In genomic region chr7:16938117-16938791, GRCm38 (mm10) we compare ENCODE assay signal across 12 mouse cellular contexts. TPM values are rescaled to one million over a fixed set of nuclear protein-coding genes. Genes with fewer than 3 reads are reported as not detected.
A peak's percentile ranks its signal among the peaks of the same experiment; 100 is the strongest.
DNase-seq lines count a peak whose midpoint lies in the region; ATAC-seq lines count a peak whose summit lies in the region.
"Had no signal": no experiment of that assay in that cellular context is flagged by ENCODE, and none has a peak within 500 bp of the region (broad histone marks: within the 10 kb centered on the region; RNA-seq: fewer than 3 reads in every experiment).

No protein-coding gene starts in this region.

- no peaks in the 10 kb centered on the region for H3K36me3 ChIP-seq in neural tube, embryonic 15.5 days
- H3K36me3 ChIP-seq: G1E; heart, embryonic 13.5 days had no signal

- H3K4me3 ChIP-seq in neural tube, embryonic 15.5 days (replicated peaks) = no peak overlapping the region
- H3K4me3 ChIP-seq: heart, embryonic 13.5 days had no signal

- DNase-seq in adrenal gland, postnatal 10 days = peak; percentile 12
- DNase-seq in adrenal gland, postnatal 36 days = no peak
- DNase-seq in right cerebral cortex, adult 18-20 months = peak; percentile 82
- DNase-seq in right cerebral cortex, postnatal 4 days = no peak
- peak; percentile 75 to 83 for DNase-seq in layer of hippocampus, adult 8-10 months (ENCODE audit: low spot score in 2 of 2)
- no peak for DNase-seq in embryo, embryonic 11 days
- DNase-seq in Muller cell, postnatal 12 days (ENCODE audit: inconsistent ontology term) = no peak
- DNase-seq: kidney, adult 8-10 months had no signal

- peak overlapping the region; percentile 42 for H3K4me2 ChIP-seq in neural tube, embryonic 15.5 days
- H3K4me2 ChIP-seq: heart, embryonic 13.5 days had no signal

- WGBS in neural tube, embryonic 15.5 days = 57% methylated on average over 17 of the region's 17 CpGs

- H3K9me3 ChIP-seq in neural tube, embryonic 15.5 days (replicated peaks) = no peaks in the 10 kb centered on the region
- H3K9me3 ChIP-seq: G1E; heart, embryonic 13.5 days had no signal

- H3K27me3 ChIP-seq in neural tube, embryonic 15.5 days (replicated peaks) = no peaks in the 10 kb centered on the region
- H3K27me3 ChIP-seq: heart, embryonic 13.5 days had no signal

- H3K27ac ChIP-seq in neural tube, embryonic 15.5 days (replicated peaks) = peak overlapping the region; percentile 76
- H3K27ac ChIP-seq: heart, embryonic 13.5 days; macrophage had no signal

- ATAC-seq in neural tube, embryonic 15.5 days (ENCODE audit: low FRiP score) = peak; percentile 84

- H3K9ac ChIP-seq in neural tube, embryonic 15.5 days (replicated peaks) = peak overlapping the region; percentile 14; the same call in 1 of the 2 replicates
- H3K9ac ChIP-seq: heart, embryonic 13.5 days had no signal

- H3K4me1 ChIP-seq in neural tube, embryonic 15.5 days = peaks cover 46% of the 10 kb centered on the region

RNA-seq across cellular contexts. Expression of gene Pnmal2, which starts 6.2 kb away (rescaled TPM):
- total RNA-seq in adrenal gland, postnatal 10 days (2021) = 10 to 100 TPM; 18.3 to 23.9 TPM
- total RNA-seq in adrenal gland, postnatal 36 days (2021) = 10 to 100 TPM; 21.9 to 32.4 TPM
- 100 to 1,000 TPM; 311 to 360 (median 338) TPM for total RNA-seq in layer of hippocampus, adult 8-10 months (2022)
- polyA plus RNA-seq in neural tube, embryonic 15.5 days (2015; fragmentation: Nextera tagmentation; extraction: Ambion mirVana) = 117 and 137 TPM in 2 replicates
- polyA plus RNA-seq: G1E, macrophage had no signal

RNA-seq across cellular contexts. Expression of gene Calm3, which starts 14.3 kb away (rescaled TPM):
- 100 to 1,000 TPM; 224 to 252 TPM for total RNA-seq in adrenal gland, postnatal 10 days (2021)
- 100 to 1,000 TPM; 232 to 251 TPM for total RNA-seq in adrenal gland, postnatal 36 days (2021)
- 1,000 to 10,000 TPM; 1,722 to 2,104 (median 1,900) TPM for total RNA-seq in layer of hippocampus, adult 8-10 months (2022)
- 336 and 404 TPM in 2 replicates for polyA plus RNA-seq in neural tube, embryonic 15.5 days (2015; fragmentation: Nextera tagmentation; extraction: Ambion mirVana)

RNA-seq across cellular contexts. Expression of gene Pnmal1, which starts 21.2 kb away (rescaled TPM):
- total RNA-seq in adrenal gland, postnatal 10 days (2021) = 1 to 10 TPM; 4.5 to 5.1 TPM
- total RNA-seq in adrenal gland, postnatal 36 days (2021) = 1 to 10 TPM; 3.9 to 4.4 TPM
- 100 to 1,000 TPM in 2 of 4 experiments, 10 to 100 TPM in 2; 93.0 to 128 (median 106) TPM for total RNA-seq in layer of hippocampus, adult 8-10 months (2022)
- polyA plus RNA-seq in neural tube, embryonic 15.5 days (2015; fragmentation: Nextera tagmentation; extraction: Ambion mirVana) = 43.3 and 52.0 TPM in 2 replicates
- polyA plus RNA-seq: macrophage had no signal

RNA-seq across cellular contexts. Expression of gene Ptgir, which starts 32.0 kb away (rescaled TPM):
- 1 to 10 TPM; 1.2 to 2.0 TPM for total RNA-seq in adrenal gland, postnatal 10 days (2021)
- 1 to 10 TPM; 1.2 to 2.0 TPM for total RNA-seq in adrenal gland, postnatal 36 days (2021)
- total RNA-seq in layer of hippocampus, adult 8-10 months (2022) = not detected
- 1.1 and 1.3 TPM in 2 replicates for polyA plus RNA-seq in neural tube, embryonic 15.5 days (2015; fragmentation: Nextera tagmentation; extraction: Ambion mirVana)

RNA-seq across cellular contexts. Expression of gene Gm42372, which starts 44.6 kb away (rescaled TPM):
- total RNA-seq in adrenal gland, postnatal 10 days (2021) = 1 to 10 TPM; 1.3 to 1.8 TPM
- total RNA-seq in adrenal gland, postnatal 36 days (2021) = 1 to 10 TPM; 1.1 TPM
- total RNA-seq in layer of hippocampus, adult 8-10 months (2022) = 10 to 100 TPM; 47.3 to 63.6 (median 51.9) TPM
- polyA plus RNA-seq in neural tube, embryonic 15.5 days (2015; fragmentation: Nextera tagmentation; extraction: Ambion mirVana) = 5.7 and 6.4 TPM in 2 replicates
- polyA plus RNA-seq: G1E, macrophage had no signal

Comparison
In these comparisons a context has a peak if more than half of its experiments do, and no peak if none do; other contexts are left out.
1. DNase-seq: peak in adrenal gland, postnatal 10 days (single experiment), right cerebral cortex, adult 18-20 months (single experiment) and layer of hippocampus, adult 8-10 months (2 of 2); none in adrenal gland, postnatal 36 days (0 of 2), right cerebral cortex, postnatal 4 days (single experiment), embryo, embryonic 11 days (single experiment) and Muller cell, postnatal 12 days (single experiment).
2. RNA of gene Pnmal2, which starts 6.2 kb away (total RNA-seq): 311 to 360 TPM in layer of hippocampus, adult 8-10 months; 21.9 to 32.4 TPM in adrenal gland, postnatal 36 days and 18.3 to 23.9 TPM in adrenal gland, postnatal 10 days; every median in the first group is over 4 times any median in the second.
3. RNA of gene Calm3, which starts 14.3 kb away (total RNA-seq): 1,722 to 2,104 TPM in layer of hippocampus, adult 8-10 months; 224 to 252 TPM in adrenal gland, postnatal 10 days and 232 to 251 TPM in adrenal gland, postnatal 36 days; every median in the first group is over 4 times any median in the second.
4. RNA of gene Pnmal1, which starts 21.2 kb away (total RNA-seq): 93.0 to 128 TPM in layer of hippocampus, adult 8-10 months; 4.5 to 5.1 TPM in adrenal gland, postnatal 10 days and 3.9 to 4.4 TPM in adrenal gland, postnatal 36 days; every median in the first group is over 10 times any median in the second.